Mouse (Mus musculus) urinary bladder, postnatal 36 days (tissue): ENCODE measurements around the gene Tmem207.
"Not testable (repeated sequence)": the region's sequence is repeated elsewhere in the genome, so short reads cannot be mapped to it uniquely, and the experiment has no call there.

Experiments used
- DNase-seq, 2 experiments: peaks; one replicate each; pipeline ENCODE4 v3.0.0; 2022; ENCODE audit warnings: low spot score in 2 of 2, mixed read lengths in 1 of 2

The Tmem207 gene

GRCm38 (mm10) chr16:26526669-26527068, at the start of gene Tmem207:
Tmem207 (minus strand) TSS chr16:26526769.
- DNase-seq: no peak

DNA sequence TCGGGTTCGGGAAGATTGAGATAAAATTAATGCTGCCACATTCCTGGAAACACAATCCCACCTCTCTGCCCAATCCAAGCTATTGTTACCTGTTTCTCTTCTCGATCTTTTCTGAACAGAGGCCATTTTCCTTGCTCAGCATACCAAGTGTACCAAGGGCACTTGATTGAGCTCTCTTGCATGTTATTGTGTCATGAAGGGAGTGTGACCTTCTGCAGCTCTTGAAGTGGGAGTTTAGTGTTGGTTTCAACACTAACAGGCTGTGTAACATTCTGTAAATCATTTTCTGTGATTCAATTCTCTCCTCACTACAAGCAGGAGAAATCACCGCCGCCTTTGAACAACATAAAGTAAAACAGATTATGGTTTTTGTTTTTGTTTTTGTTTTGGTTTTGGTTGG, 47.6 kb upstream of the Tmem207 start:
- no peak for DNase-seq

GRCm38 (mm10) chr16:26571836-26572235, 45.3 kb upstream of the Tmem207 start:
- no peak for DNase-seq

DNA sequence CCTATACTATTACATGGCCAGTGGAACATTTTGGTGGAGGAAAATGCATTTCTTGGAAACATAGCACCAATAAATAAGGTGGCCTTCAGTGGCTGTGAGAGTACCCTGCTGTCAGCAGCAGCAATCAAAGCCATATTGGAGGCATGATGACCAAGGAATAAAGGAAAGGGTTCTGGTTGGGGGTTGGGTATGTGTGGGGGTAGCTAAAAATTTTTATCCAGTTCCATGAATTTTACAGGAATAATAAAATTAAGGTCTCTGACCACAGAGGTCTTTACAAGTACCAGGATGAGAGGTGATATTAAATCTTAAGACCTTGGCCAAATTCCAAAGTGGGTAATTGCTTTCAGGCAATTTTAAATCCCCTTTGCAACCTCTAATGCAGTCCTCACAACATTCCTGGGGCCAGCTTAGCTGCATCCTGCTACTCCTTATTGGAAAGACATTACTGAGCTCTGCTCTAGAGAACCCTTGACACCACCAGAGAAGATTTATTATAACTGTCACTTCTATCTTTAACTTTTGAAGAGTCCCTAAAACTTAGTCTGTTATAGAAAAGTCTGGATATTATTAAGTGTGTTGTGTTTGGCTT, 42.9 kb upstream of the Tmem207 start:
- DNase-seq: no peak

GRCm38 (mm10) chr16:26562771-26563170, 36.2 kb upstream of the Tmem207 start:
- no peak for DNase-seq

DNA sequence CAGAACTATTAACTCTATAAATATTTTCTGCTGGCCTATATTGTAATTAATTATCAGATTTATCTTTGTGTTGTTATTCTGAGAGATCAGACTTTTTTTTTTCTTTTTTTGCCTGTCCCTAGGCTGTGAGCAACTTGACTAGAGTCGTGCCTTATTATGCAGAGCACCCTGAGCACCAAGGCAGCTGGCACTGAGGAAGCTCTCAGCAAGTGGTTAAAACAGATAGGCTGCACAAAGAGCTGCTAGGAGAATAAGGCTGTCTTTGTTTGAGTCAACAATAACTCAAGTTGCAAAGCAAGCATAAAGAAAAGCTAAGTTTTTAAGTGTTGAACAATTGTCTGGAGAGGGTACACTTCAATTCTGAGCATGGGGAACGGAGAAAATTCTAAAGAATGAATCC, 35.2 kb upstream of the Tmem207 start:
- no peak for DNase-seq

DNA sequence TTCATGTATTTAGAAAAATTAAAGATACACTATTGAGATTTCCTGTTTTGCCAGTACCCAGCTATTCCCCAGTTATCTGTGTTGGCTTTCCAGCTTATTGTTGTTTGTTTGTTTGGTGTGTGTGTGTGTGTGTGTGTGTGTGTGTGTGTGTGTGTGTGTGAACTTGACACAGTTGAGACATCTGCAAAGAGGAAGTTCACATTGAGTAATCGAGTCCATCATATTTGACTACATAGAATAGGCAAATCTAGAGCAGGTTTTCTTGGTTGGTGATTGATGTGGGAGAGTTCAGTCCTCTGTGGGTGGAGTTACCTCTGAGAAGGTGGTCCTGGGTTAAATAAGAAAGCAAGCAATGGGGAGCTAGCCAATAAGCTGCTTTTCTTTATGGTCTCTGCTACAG, 32.2 kb upstream of the Tmem207 start:
- DNase-seq: no peak

- no peak for DNase-seq
Observed at GRCm38 (mm10) chr16:26552234-26552633, 25.7 kb upstream of the Tmem207 start.

- no peak for DNase-seq
Observed at GRCm38 (mm10) chr16:26549221-26549620, 22.7 kb upstream of the Tmem207 start.

- DNase-seq: no peak
Observed at GRCm38 (mm10) chr16:26546879-26547206, 20.3 kb upstream of the Tmem207 start.

DNA sequence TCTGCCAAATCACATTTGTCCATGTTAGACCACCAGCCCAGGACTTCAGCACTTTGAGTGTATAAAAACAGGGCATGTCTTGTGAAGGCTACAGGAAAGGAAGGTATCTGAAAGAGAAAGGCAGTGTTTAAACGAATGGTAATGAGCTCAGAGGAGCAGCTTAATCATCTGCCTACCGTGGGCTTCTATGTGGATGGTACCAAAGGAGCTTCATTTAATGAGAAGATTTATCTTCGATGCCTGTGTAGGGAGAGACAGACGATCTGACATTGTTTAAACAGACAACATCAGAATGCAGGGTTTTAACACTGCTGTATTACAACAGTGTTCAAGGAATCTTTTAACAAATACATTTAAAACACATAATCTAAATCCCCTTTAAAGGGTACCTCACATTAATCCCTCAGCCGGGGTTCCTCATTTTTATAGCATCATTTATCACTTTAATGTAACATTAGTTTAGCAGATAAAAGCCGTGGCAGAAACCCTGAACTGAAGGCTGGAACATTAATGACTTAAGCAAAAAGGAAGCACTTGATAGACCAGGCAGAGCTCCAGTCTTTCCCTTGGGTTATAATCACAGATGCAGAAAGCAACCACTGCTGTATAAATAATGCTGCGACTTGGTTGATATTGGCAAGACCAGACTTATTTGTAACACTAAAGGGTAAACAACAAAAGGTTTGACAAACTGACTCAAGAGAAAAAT, 19.8 kb upstream of the Tmem207 start:
- no peak for DNase-seq

- DNase-seq: no peak
Observed at GRCm38 (mm10) chr16:26532287-26532686, 5.7 kb upstream of the Tmem207 start.

- no peak for DNase-seq
Observed at GRCm38 (mm10) chr16:26530451-26530850, 3.9 kb upstream of the Tmem207 start.

GRCm38 (mm10) chr16:26527931-26528666, 1.5 kb upstream of the Tmem207 start:
- DNase-seq: no peak

- no peak for DNase-seq
Observed at GRCm38 (mm10) chr16:26525832-26526231, 737 bp downstream of the Tmem207 start.

- peak in 1 of 2 experiments; percentile 4 for DNase-seq
Observed at GRCm38 (mm10) chr16:26519596-26519995, 7.0 kb downstream of the Tmem207 start.

GRCm38 (mm10) chr16:26504961-26505360, 21.6 kb downstream of the Tmem207 start:
- no peak for DNase-seq

- DNase-seq: no peak
Observed at GRCm38 (mm10) chr16:26500738-26501137, 25.8 kb downstream of the Tmem207 start.

DNA sequence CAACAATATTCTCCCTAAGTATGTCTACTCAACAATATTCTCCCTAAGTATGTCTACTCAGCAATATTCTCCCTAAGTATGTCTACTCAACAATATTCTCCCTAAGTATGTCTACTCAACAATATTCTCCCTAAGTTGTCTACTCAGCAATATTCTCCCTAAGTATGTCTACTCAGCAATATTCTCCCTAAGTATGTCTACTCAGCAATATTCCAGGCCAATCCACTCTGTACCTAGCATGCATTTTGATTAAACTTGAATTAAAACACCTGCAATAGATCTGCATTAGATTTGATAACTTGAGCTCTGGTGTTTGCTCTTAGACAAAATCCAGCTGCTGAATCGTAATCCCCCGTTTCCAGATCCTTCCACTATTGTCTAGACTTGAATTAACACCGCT, 26.9 kb downstream of the Tmem207 start:
- DNase-seq: not testable (repeated sequence)

GRCm38 (mm10) chr16:26495721-26496120, 30.8 kb downstream of the Tmem207 start:
- no peak for DNase-seq

- DNase-seq: no peak
Observed at GRCm38 (mm10) chr16:26471254-26471653, 55.3 kb downstream of the Tmem207 start.

DNA sequence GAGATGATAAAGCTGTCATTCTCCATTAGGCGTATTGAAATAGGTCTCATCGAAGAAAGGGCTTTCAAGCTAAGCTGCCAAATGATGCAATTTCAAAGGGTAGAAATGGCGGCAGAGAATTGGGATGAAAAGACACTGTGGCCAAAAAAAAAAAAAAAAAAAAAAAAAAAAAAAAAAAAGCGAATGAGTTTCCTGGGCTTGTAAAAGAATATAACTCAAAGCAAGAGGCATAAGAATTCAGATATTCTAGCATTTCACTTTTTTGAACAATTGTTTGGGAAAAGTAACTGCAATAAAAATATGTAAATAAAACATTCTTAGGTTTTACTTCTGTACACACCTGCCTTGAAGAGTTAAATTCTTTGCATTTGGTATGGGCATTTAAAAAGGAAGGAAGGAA, 60.0 kb downstream of the Tmem207 start:
- DNase-seq: no peak

DNA sequence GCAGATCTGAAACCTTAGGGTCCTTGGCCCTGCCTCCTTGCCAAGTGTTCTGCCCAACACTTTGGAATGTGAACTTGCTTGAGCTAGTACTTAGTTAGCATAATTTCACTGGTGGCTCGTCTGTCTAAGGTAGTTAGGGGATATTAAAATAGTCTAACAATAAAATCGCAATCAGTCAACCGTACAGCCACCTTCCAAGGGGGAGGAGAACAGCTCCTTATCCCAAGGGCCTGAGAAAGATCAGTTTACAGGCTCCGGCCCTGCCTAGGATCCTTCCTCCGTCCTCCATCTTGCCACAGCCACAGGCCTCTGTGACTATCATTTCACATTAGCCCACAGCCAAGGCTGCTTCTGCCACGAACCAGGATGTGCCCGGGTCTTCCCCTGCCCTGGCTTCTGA, 63.7 kb downstream of the Tmem207 start, which contains the start of gene Cldn16:
Gene Cldn16, plus strand, starts transcription at position 301 of the 400 bp plus-strand sequence.
- no peak for DNase-seq
